27 mouse cellular contexts compared by ENCODE assay signal in genomic region chr2:58350657-58351056, GRCm38 (mm10). TPM values are rescaled to one million over a fixed set of nuclear protein-coding genes. Genes with fewer than 3 reads are reported as not detected.
A peak's percentile ranks its signal among the peaks of the same experiment; 100 is the strongest.
DNase-seq lines count a peak whose midpoint lies in the region; ATAC-seq lines count a peak whose summit lies in the region.
"Had no signal": no experiment of that assay in that cellular context is flagged by ENCODE, and none has a peak within 500 bp of the region (broad histone marks: within the 10 kb centered on the region; RNA-seq: fewer than 3 reads in every experiment).

No protein-coding gene starts in this region.

- H3K36me3 ChIP-seq in kidney, embryonic 15.5 days, result no peaks in the 10 kb centered on the region
- H3K36me3 ChIP-seq: embryonic facial prominence, embryonic 13.5 days; embryonic facial prominence, embryonic 15.5 days; forebrain, embryonic 10.5 days; forebrain, embryonic 12.5 days; G1E had no signal

- peak overlapping the region; percentile 37; the same call in 1 of the 2 replicates for H3K27ac ChIP-seq in brown adipose tissue, adult 24 weeks (replicated peaks; ENCODE audit: low read depth, low read length)
- H3K27ac ChIP-seq in kidney, embryonic 15.5 days, result no peak overlapping the region
- H3K27ac ChIP-seq: embryonic facial prominence, embryonic 13.5 days; embryonic facial prominence, embryonic 15.5 days; forebrain, embryonic 10.5 days; forebrain, embryonic 12.5 days had no signal

- whole genome bisulfite sequencing in kidney, embryonic 15.5 days, result 89% methylated on average over 2 of the region's 2 CpGs

- H3K9me3 ChIP-seq in kidney, embryonic 15.5 days (replicated peaks), result no peaks in the 10 kb centered on the region
- H3K9me3 ChIP-seq: embryonic facial prominence, embryonic 13.5 days; embryonic facial prominence, embryonic 15.5 days; forebrain, embryonic 10.5 days; forebrain, embryonic 12.5 days had no signal

- no peak overlapping the region for H3K4me2 ChIP-seq in kidney, embryonic 15.5 days
- H3K4me2 ChIP-seq: embryonic facial prominence, embryonic 13.5 days; embryonic facial prominence, embryonic 15.5 days; forebrain, embryonic 12.5 days had no signal

- peaks cover 2% of the 10 kb centered on the region; the same call in 1 of the 2 replicates for H3K4me1 ChIP-seq in brown adipose tissue, adult 24 weeks (ENCODE audit: control insufficient read depth, insufficient read depth, insufficient read length, low read length)
- no peaks in the 10 kb centered on the region for H3K4me1 ChIP-seq in kidney, embryonic 15.5 days
- H3K4me1 ChIP-seq: embryonic facial prominence, embryonic 13.5 days; embryonic facial prominence, embryonic 15.5 days; forebrain, embryonic 10.5 days; forebrain, embryonic 12.5 days had no signal

- H3K27me3 ChIP-seq in kidney, embryonic 15.5 days, result peaks cover 8% of the 10 kb centered on the region
- H3K27me3 ChIP-seq: CH12.LX; embryonic facial prominence, embryonic 15.5 days had no signal

- no peak overlapping the region for H3K9ac ChIP-seq in kidney, embryonic 15.5 days
- H3K9ac ChIP-seq: embryonic facial prominence, embryonic 13.5 days; embryonic facial prominence, embryonic 15.5 days; forebrain, embryonic 12.5 days had no signal

- no peak overlapping the region for H3K4me3 ChIP-seq in brown adipose tissue, adult 24 weeks (ENCODE audit: insufficient read depth, low read depth, low read length)
- H3K4me3 ChIP-seq in kidney, embryonic 15.5 days (replicated peaks), result no peak overlapping the region
- H3K4me3 ChIP-seq: embryonic facial prominence, embryonic 13.5 days; embryonic facial prominence, embryonic 15.5 days; erythroblast, embryonic 14.5 days; forebrain, embryonic 10.5 days; forebrain, embryonic 12.5 days had no signal

- ATAC-seq in kidney, embryonic 15.5 days (replicated peaks; ENCODE audit: low FRiP score), result no peak
- ATAC-seq: CD4-positive, CD25-positive, alpha-beta regulatory T cell, adult 4 months; forebrain, embryonic 14.5 days; forebrain, embryonic 16.5 days had no signal

- DNase-seq in 3T3-L1 (ENCODE audit: low read depth, low spot score), result peak; percentile 3
- peak; percentile 54 for DNase-seq in NIH3T3 (ENCODE audit: low read depth)
- no peak for DNase-seq in kidney, postnatal 14 days
- DNase-seq: adrenal gland, adult 2 months; adrenal gland, postnatal 10 days; adrenal gland, postnatal 25 days; B cell, adult 2 months; cerebellum, adult 11 months; cerebellum, adult 18-20 months; cerebellum, adult 8-10 months; cerebellum, adult 9-11 months; cerebellum, postnatal 14 days; cerebellum, postnatal 36 days; embryo, embryonic 11 days had no signal

RNA-seq across cellular contexts. Expression of gene Acvr1c, which starts 7.0 kb away (rescaled TPM):
- polyA plus RNA-seq in brown adipose tissue, adult 24 weeks (2012; ENCODE audit: insufficient read depth, insufficient read length, missing spikeins), result 22.6 and 25.4 TPM in 2 replicates
- 0.10 and 0.34 TPM in 2 replicates for polyA plus RNA-seq in kidney, embryonic 15.5 days (2015; fragmentation: Nextera tagmentation; extraction: Ambion mirVana)
- polyA plus RNA-seq: embryonic facial prominence, embryonic 11.5 days; erythroblast, embryonic 14.5 days; G1E had no signal

Comparison
In these comparisons a context has a peak if more than half of its experiments do, and no peak if none do; other contexts are left out.
1. RNA of gene Acvr1c, which starts 7.0 kb away (polyA plus RNA-seq): 22.6 to 25.4 TPM in brown adipose tissue, adult 24 weeks; 0.10 to 0.34 TPM in kidney, embryonic 15.5 days; every median in the first group is over 10 times any median in the second.